Mouse (Mus musculus) liver, embryonic 14.5 days (tissue): ENCODE measurements around the gene Rer1.

Experiments used
- CTCF ChIP-seq: IDR thresholded peaks from 2 replicates; pipeline ENCODE4 v1.5.1; 2016; ENCODE audit warnings: antibody characterized with exemption, low read depth, control low read depth
- EP300 ChIP-seq: IDR thresholded peaks from 2 replicates; pipeline ENCODE4 v1.6.1; 2016; ENCODE audit warnings: antibody characterized with exemption, low read depth

- TF ChIP-seq CTCF (peak; percentile 88), EP300 (no peak)
Observed at GRCm38 (mm10) chr4:155094565-155094964, 8.4 kb upstream of the Rer1 start.
